Mouse (Mus musculus): ENCODE data around the gene Tmppe.

GRCm38 (mm10) chr9:114382936-114383710 lies 17.8 kb upstream of the Tmppe start:
- no peak for TF ChIP-seq CTCF (IDR thresholded peaks at IDR 0.05; ENCODE audit: borderline replicate concordance, insufficient read depth, low read length)
- no peak for TF ChIP-seq POLR2A (IDR thresholded peaks at IDR 0.05; ENCODE audit: low read depth, low read length)
